Mouse (Mus musculus): ENCODE measurements at regions not wholly inside any gene's neighbourhood (a gene's known extent, or its start where the extent isn't known, plus 50 kb on each side); places are given as distances from the start of the nearest gene placed in this dataset.

GRCm38 (mm10) chr8:46928718-46929117 is 58.0 kb upstream of the Enpp6 start:
- TF ChIP-seq CTCF (IDR thresholded peaks at IDR 0.05; ENCODE audit: low read depth, low read length) = no peak
- TF ChIP-seq POLR2A (IDR thresholded peaks at IDR 0.05; ENCODE audit: extremely low read depth, insufficient read depth, low read length) = no peak
